Mouse (Mus musculus) erythroblast, embryonic 14.5 days (primary cell): ENCODE measurements around the gene Uchl3.

ENCODE experiments used
- GATA1 ChIP-seq: IDR thresholded peaks from 2 replicates; pipeline ENCODE4 v1.6.1; 2012; ENCODE audit warnings: low read length, inconsistent platforms, mixed read lengths
- TAL1 ChIP-seq: IDR thresholded peaks from 3 replicates; pipeline ENCODE4 v1.6.1; 2012; ENCODE audit warnings: low read length, inconsistent platforms, mixed read lengths

DNA sequence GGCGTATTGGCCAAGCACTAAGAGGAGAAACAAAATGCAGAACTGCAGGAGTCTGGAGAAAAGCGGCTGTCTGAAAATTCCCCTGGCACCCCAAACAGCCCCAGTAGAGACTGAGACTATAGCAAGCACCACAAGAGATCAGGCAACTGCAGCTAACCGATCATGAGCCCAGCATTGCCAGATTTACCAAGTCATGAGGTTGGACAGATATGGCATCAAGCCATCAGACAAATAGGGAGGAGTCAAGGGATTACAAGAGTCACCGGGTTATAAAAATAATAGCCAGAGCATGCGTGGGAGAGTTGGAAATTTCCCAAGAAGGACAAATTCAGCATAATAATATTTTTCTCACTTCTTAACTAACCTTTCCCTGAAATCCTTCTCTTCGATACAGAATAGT, 1.2 kb upstream of the Uchl3 start:
- TF ChIP-seq TAL1 (no peak), GATA1 (no peak)
